Mouse (Mus musculus) spleen, postnatal 4 days (tissue): ENCODE measurements around the gene Olfr601.
"Not testable (repeated sequence)": the region's sequence is repeated elsewhere in the genome, so short reads cannot be mapped to it uniquely, and the experiment has no call there.

ENCODE experiments used
- DNase-seq, 2 experiments: peaks; one replicate each; pipeline ENCODE4 v3.0.0; 2022; ENCODE audit warnings: low spot score in 2 of 2

Gene Olfr601

GRCm38 (mm10) chr7:103362555-103362954 is at the start of gene Olfr601:
TSS of gene Olfr601 (minus strand) at chr7:103362655.
- no peak for DNase-seq

GRCm38 (mm10) chr7:103406521-103407055 is 44.1 kb upstream of the Olfr601 start:
- not testable (repeated sequence) for DNase-seq

- DNase-seq: no peak
These were observed 36.5 kb upstream of the Olfr601 start for GRCm38 (mm10) chr7:103398981-103399380.

- no peak for DNase-seq
These were observed 35.3 kb upstream of the Olfr601 start for GRCm38 (mm10) chr7:103397758-103398157.

- DNase-seq: no peak
These were observed 23.6 kb upstream of the Olfr601 start, which contains the start of gene Olfr603 for GRCm38 (mm10) chr7:103386077-103386476. TSS of gene Olfr603 (minus strand) at chr7:103386177.

- no peak for DNase-seq
These were observed 12.9 kb downstream of the Olfr601 start, which contains the start of gene Olfr600 for GRCm38 (mm10) chr7:103349569-103349968. TSS of gene Olfr600 (minus strand) at chr7:103349669.

GRCm38 (mm10) chr7:103335617-103336016 is 26.8 kb downstream of the Olfr601 start, which contains the start of gene Olfr599:
TSS of gene Olfr599 (plus strand) at chr7:103335917.
- DNase-seq: no peak

GRCm38 (mm10) chr7:103323268-103323667 is 39.2 kb downstream of the Olfr601 start, which contains the start of gene Olfr598:
TSS of gene Olfr598 (plus strand) at chr7:103323568.
- no peak for DNase-seq

GRCm38 (mm10) chr7:103316015-103316414 is 46.4 kb downstream of the Olfr601 start, which contains the start of gene Olfr597:
TSS of gene Olfr597 (plus strand) at chr7:103316315.
- not testable (repeated sequence) for DNase-seq
